Mouse (Mus musculus): ENCODE measurements at regions not wholly inside any gene's neighbourhood (a gene's known extent, or its start where the extent isn't known, plus 50 kb on each side); places are given as distances from the start of the nearest gene placed in this dataset.

DNA sequence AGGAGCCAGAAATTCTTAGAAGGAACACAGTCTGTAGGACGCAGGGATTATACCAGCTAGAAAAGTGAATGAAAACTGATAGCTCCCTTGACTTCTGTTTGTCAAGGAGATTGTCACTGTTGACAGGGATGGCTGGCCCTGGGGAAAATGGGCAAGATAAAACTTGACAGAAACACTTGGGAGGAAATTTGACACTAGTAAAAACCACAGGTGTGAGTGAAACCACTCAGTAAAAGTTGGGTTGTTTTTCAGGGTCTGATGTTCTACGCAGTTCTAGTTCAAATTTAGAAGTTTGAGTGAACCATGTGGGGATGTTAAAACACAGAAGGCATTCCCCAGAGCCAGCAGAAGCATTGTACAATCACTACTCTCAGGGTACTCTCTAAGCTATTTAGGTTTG is 246.6 kb upstream of the Prep start:
- ATAC-seq: no peak

DNA sequence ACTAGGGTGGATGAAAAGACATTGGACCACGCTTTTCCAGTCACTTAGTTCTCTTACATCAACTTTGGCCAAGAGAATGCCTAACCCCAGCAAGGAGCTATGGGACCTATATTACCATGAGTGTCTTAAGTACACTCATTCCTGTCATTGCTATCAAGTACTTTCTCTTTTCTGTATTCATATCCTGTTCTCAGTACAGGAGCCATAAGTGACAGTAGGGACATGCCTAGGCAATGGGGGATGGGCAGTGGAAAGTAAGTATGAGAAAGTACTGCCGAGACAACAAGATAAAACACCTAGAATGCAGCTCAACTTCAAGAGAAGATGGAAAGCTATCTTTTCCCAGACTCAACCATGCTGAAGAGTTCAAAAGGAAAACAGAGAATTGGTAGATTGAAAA is 247.6 kb upstream of the Prep start:
- no peak for ATAC-seq

DNA sequence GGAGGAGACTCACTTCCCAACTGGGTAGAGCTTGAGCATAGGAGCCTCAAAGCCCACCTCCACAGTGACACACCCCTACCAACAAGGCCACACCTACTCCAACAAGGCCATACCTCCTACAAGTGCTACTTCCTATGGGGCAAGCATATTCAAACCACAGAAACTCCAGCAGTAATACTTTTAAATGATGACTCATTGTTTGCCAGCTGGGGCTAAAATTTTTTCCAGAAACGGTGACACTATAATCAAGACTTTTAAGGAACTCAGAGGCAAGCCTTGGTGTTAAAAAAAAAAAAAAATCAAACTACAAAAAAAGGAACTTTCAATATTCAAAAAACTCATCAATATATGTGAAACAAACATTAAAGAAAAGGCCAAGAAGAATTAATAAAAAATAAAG is 248.4 kb upstream of the Prep start:
- no peak for ATAC-seq

DNA sequence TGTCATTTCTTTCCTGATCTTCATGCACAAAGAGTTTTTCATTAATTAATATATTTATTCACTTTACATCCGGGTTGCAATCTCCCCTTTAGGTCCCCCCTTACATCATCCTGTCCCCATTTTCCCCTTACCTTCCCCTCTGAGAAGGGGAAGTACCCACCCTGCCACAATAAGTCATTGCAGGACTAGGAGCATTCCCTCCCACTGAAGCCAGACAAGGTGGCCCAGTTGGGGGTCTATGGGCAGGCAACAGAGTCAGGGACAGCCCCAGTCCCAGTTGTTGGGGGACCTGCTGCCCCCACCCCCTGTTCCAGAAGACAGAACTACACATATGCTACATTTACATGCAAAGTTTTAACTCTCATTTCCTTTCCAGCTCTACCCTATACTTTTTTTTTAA is 267.9 kb upstream of the Prdm1 start:
- ATAC-seq: no peak

DNA sequence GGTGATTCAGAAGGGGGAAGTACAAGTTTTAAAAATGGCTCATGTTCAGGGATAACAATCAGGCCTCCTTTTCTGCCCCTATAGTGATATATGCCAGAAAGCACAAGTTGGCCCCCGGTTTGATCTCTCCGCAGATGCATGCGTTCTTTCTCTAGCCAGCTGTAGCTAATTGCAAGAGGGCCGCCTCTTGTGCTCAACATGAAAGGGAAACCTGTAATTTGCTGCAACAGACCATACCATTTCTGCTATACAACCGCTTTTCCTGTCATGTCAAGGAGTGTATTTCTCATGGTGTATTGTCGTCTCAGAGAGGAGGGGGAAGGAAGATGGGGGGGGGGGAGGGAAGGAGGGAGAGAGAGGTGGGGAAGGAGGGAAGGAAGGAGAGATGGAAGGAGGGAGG is 257.1 kb upstream of the Prdm1 start:
- no peak for ATAC-seq

DNA sequence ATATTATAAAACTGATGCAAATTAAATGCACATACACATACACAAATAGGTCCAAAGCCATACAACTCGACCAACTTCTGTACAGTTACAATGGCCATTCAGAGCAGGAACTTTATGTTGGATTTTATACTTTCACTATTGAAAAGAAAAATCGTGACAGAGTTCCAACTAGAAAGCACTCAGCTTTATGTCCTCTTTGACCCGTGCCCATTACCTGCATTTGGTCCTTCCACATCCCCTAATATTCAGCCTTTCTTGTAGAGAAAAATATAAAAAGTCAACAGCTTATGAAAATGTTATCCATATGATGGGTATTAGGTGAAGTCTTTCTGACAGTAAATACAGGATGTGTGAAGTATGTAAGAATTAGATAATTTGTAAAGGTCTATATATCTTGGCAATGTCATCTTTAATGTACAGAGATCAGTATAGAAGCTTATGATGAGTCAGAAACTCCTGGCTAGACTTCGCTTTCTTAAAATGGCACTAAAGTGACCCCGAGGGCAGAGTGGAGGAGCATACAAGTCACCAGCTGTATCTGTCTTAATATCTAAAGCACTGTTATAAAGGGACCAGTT is 252.2 kb upstream of the Prdm1 start:
- no peak for ATAC-seq

DNA sequence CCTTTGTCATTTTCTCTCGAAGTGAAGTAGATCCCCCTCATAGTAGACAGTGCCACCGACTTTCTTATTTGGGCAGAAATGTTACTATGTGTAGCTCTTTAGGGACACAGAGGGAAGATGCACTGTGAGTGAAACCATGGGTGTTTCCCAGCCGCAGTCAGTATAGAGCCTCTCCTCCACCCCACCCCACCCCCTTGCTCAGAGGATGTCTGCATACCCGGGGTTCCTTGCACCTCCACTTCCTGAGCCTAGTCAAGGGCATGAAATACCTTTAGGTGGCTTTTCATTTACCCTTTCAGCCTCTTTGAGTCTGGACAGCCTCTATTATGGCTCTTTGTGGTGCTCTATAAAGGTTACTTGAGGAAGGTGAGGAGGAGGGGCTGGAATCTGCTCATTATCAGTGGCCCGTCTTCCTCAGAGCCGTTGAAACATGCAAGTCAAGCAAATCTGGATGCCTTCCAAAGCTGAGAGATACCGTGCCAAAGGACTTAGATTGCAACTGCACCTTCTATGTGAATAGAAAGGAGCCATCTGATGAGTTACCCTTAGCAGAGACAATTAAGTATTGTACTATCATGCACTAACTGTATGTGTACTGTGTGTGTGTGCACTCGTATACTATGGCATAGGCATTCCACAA is 251.4 kb upstream of the Prdm1 start:
- ATAC-seq: no peak

DNA sequence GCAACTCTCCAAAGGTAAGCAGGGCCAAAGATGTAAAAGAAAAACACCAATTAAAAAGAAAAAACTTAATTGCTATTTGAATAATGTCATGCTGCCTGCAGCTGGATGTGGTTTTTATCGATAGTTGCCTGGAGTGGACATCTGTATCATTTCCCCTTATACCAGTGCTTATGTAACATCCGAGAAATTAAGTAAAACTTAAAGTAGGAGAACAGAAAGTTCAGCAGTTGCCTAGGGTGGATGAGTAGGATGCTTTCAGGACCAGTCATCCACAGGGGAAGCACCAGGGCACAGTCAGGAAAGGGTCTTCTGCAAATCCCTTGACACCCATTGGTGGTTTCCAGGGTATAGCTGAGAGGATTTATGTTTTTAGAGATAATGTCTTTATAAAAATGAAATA is 248.9 kb upstream of the Prdm1 start:
- no peak for ATAC-seq

DNA sequence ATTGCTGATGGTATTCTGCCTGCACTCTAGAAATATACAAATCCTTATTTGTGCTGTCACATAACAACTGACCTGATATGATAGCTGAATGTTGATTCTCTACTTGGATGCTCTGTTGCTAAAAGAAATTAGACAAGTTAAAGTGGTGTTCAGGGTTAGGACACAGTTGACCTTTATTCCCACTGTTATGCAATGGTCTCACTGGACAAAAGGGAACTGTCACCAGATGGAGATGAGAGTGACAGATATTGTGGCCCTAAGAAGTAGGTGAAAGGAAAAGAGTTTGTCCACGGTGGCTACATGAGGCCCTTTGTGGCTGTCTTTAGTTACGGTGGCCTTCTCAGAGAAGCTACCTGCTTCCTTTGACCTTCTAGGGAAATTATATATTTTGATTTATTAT is 247.9 kb upstream of the Prdm1 start:
- no peak for ATAC-seq

DNA sequence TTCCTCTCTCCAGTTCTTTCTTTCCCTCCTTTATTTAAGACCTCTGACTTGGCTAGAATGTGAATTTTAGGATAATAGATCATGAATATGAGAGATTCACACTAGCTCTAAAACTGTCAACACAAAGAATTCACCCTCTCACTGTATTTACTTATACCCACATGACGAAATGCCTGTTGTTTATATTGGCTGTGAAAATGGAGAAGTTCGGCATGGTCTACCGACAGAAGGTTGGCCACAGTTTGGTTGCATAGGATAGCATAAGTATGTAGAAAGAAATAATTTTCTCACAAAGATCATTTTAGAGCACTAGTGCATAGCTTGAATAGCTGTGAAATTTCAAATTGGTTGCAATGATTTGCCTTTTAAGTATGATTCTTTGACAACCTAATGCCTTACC is 237.2 kb upstream of the Prdm1 start:
- ATAC-seq: no peak

DNA sequence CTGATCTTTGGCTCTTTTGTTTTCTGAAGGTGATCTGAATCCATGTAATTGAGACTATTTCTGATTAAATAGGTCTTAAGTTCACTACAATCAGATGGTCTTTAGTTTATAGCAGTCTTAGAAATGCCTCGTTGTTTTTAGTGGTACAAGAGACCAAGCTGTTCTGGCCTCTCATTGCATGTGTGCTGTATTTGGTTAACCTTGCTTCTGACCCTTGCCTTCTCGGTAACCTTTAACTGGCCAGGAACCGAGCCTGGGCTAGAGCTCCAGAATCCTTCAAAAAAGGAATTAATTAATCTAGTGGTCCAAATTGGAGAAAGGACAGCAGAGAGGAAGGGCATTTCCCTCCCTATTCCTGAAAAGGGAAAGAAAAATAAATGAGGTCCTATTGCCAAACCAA is 234.8 kb upstream of the Prdm1 start:
- no peak for ATAC-seq

DNA sequence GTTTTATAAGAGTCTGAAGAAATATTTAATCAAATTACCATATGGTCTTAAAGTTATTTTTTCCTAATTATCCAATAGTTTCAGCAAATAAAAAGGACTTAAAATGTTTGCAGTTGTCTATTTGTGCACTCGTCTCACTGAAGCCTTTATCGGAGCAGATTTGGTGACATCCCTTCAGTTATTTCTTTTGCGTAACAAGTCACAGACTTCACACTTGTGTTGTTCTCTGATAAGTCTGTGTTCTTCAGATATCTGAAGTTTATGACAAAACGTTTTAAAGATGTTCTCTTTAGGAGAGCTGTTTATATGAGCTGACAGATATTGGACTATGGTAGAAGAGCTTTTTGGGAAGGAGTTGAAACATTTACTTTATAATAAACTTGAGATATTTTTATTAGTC is 233.8 kb upstream of the Prdm1 start:
- ATAC-seq: no peak

DNA sequence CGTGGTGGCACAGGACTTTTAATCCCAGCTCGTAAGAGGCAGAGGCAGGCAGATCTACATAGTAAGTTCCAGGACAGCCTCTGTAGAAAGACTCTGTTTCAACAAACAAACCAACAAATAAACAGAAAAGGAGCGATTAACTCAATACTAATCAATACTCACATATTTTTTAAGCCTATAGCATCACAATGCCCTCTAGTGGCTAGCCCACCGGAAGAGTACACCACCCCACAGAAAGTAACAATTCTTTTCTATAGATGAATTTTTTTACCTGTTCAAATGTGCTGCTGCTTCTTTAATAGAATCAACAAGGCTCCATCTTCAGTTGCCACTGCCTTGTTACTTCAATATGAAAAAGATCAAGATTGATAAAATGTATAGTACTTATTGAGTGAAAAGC is 233.0 kb upstream of the Prdm1 start:
- ATAC-seq: no peak

DNA sequence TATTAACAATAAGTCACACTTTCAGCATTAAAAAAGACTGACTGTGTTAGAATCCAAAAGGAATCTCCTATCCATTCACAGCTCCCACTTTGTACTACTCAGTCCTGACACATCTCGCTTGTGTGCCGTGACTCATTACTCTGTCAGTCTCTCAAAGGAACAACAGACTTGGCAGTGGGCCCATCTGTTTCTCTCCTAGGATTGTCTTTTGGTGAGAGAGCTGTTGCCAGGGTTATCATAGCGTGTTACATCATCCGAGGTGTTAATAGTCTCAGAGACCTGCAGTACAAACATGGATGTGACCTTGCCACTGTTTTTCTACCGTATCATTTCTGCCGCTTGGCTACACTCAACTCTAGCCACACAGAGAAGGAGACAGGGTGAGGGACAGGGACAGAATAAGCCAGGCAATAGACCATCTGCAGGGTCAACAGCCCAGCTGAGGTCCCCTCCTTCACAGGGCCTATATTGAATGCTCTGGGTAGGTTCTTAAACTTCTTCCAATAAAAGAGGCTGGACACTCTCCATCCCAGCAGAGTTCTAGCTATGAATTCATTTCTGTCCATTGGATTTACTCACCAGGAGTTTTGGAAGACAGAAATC is 227.2 kb upstream of the Prdm1 start:
- ATAC-seq: no peak

DNA sequence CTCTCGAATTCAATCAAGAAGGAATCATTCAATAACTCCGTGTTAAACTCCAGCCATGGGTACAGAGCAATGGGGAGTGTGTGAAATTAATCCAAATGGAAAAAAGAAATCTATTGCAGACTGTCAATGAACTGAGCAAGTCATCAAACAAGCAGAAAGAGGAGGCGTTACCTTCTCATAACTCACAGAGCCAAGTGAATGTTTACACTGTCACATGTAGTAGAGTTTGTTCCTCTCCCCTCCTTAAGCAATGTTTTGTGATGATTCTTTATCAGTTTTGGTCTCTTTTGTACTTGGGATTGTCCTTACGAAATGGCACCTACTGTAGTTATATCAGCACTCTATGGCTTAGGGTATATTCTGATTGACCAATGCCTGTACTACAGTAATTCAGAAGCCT is 226.6 kb upstream of the Prdm1 start:
- ATAC-seq: no peak

DNA sequence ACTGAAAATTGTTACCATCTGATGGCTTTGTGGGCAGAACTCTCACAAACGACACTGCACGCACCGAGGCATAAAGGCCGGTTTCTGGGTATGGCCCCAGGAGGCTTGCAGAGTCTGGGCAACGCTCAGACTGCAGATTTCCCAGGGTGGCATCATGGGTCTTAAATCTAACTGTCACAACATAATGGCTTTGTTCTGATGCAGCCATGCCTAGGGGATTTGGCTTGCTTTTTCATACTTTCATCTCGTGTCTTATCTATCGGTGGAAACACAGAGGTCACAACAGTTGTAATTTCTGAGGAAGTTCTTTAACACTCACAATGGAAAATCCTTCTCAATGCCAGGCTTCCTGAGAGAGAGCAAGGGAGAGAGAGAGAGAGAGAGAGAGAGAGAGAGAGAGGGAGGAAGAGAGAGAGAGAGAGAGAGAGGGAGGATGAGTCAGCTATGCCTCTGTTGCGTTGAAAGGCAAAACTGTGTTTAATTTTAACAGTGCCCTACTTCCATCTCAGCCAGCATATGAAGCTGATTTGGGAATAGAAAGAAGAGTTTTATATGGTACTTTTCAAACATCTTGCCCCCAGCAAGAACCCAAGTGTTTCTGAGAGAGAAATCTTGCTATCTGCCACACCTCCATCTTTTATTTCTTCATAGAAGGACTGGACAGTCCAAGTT is 224.6 kb upstream of the Prdm1 start:
- no peak for ATAC-seq

DNA sequence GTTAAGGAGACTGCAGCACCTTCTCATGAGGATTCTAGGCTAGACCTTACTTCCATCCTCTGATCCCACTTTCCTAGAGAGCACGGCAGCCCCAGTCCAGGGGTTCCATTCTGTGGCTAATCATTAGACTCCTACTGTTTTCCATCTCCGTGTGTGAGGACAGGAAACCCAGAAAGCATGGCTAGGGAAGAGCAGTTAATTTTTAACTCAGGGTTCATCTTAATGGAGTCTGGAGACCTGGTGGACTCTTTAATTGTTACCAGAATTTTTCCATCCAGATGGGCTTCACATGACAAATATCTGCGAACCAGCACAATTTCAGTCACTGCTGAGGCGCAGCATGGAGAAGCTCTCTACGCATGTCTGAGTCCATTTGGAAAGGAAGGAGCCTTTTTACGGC is 222.8 kb upstream of the Prdm1 start:
- ATAC-seq: no peak

DNA sequence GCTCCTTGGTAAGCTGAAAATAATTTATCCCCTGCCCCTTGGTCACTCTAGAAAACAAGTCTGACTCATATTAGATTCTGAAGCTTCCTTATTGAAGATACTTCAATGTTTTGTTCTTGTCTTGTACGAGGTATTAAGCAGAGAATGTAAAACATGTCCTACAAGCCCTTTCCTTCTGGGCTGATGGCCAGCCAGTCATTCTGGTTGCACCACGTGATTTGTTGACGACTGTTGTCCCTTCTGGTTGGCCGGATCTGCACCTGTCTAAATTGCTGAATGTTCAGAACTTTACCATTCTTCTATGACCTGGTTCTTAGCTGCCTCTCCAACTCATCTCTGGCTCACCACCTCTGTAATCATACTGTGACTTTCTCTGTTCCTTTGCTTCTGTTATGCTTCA is 220.9 kb upstream of the Prdm1 start:
- ATAC-seq: no peak

DNA sequence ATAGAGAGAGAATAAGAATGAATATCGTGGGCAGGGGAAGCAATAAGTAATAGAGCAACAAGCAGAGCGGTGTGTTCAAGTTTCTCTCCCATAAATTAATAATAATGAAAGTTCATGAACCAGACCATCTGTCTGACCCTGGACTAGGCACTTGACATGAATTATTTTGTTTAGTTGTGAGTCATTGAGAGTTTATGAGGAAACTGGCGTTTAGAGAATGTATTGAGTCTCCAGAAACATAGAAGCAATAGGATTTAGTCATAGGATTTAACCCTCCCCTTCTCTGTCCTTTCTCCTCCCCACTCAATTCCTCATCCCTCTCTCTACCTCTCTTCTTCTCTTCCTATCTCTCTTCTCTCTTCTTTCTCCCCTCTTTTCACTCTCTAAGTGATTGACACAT is 219.1 kb upstream of the Prdm1 start:
- ATAC-seq: no peak

DNA sequence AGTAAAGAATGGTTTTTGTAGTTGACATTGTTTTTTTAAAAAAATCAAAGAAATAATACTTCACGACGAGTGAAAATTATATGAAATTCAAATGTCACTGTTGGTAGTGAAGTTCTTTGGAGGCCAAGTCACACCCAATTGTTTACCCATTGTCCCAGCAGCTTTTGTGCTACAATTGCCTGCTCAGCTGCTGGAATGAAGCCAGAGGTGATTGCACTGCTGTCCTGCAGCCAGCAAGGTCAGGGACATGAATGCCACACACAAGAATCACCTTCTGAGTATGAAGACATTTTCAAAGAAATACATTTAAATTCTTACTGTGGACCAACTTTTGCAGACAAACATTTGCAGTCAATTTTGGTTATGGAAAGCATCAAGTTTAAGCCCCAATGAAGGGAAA is 215.9 kb upstream of the Prdm1 start:
- ATAC-seq: no peak

DNA sequence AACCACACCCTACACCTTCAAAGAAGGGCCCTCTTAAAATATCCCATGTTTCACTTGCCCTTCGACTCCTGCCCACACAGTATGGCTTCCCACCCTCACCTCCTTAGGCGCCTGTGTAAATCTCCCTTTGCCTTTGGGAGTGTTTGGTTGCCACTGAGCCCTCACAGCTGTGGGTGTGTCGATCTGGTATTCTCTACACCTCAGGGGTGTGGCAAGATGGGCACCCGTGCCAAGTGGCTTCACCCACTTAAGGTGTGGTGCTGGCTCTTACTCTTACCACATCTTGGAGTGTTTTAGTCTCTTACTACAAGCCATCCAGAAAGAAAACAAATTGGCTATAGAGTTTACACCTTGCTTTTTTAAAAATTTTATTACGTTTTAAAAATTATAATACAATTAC is 205.3 kb upstream of the Prdm1 start:
- no peak for ATAC-seq

DNA sequence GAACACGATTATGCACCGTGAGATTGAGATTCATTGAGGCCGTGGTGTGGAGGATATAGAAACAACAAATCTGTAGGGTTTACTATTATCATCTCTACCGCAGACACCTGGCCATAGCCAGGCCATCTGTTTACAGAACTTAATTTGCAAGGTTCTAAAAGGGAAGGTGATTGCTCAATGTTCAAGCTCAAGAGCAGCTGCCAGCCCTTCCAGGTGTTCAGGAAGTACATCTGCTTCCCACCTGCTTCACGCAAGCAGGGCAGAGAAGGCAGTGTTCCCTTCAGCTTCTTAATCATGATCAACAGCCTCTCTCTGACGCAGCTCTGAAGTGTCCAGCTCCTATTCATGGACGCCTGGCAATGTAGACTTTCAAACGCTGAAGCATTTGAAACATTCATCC is 202.4 kb upstream of the Prdm1 start:
- ATAC-seq: no peak

DNA sequence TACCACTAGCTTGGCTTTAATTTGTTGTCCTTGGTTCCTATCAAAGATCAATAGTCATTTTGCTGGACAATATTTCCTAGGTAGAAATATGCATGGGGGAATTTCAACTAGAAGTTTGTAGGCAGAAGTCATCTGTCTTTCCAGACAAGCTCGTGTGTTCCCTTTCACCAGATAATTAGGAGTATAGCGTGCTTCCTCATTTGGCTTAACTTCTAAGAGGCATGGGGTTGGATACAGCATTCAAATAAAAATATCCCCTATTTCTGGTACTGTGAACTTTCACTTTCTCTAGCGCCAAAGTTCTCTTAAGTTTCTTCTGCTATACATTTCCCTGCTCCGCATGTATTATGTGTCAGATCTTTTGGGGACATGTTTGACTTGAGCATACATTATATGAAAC is 200.7 kb upstream of the Prdm1 start:
- ATAC-seq: no peak

DNA sequence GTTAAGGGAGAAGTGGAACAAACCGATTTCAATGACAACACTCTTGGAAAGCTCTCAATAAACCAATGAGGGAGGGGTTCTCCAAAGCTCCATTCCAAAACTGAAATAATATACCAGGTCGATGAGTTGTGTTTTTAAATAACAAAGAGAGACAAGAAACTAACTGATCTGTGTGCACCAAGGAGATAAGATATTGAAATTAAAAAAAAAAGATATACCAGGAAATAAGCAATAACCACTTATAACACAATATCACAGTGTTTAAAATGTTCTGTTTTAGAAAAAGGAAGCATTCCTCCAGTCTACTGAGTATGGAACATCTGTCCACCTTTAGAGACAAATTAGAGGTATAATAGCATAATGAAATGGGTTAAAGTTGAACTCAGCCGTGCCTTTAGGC is 196.3 kb upstream of the Prdm1 start:
- no peak for ATAC-seq

All from inflammation-experienced regulatory T-cells, adult 6 months (primary cell).